Mouse (Mus musculus) heart, embryonic 15.5 days (tissue): ENCODE data around the gene Spata13. TPM values are rescaled to one million over a fixed set of nuclear protein-coding genes. Genes with fewer than 3 reads are reported as not detected.
A peak's percentile ranks its signal among the peaks of the same experiment; 100 is the strongest.

Source experiments
- ATAC-seq: fragments of 200-750 bp; cut with Nextera tagmentation; replicated peaks from 2 replicates; pipeline ENCODE4 v1.8.0; 2017; ENCODE audit warnings: low read depth, moderate TSS enrichment; ENCODE audit not compliant: insufficient number of reproducible peaks, insufficient read depth, low FRiP score
- H3K27ac ChIP-seq: fragments of 300-500 bp; sonication (generic); 2 replicates; pipeline ENCODE4 v1.5.1; 2015; ENCODE audit warnings: mild to moderate bottlenecking, inconsistent platforms
- H3K27me3 ChIP-seq: fragments of 300-500 bp; sonication (generic); 2 replicates; pipeline ENCODE4 v1.6.1; 2015; ENCODE audit warnings: inconsistent platforms
- H3K36me3 ChIP-seq: fragments of 300-500 bp; sonication (generic); 2 replicates; pipeline ENCODE4 v1.6.1; 2015; ENCODE audit warnings: mild to moderate bottlenecking, inconsistent platforms
- H3K4me1 ChIP-seq: fragments of 300-500 bp; sonication (generic); replicated peaks from 2 replicates; pipeline ENCODE4 v1.6.1; 2015; ENCODE audit warnings: inconsistent platforms
- H3K4me2 ChIP-seq: fragments of 300-500 bp; sonication (generic); 2 replicates; pipeline ENCODE4 v1.6.1; 2015; ENCODE audit warnings: inconsistent platforms, mild to moderate bottlenecking, moderate library complexity
- H3K4me3 ChIP-seq: fragments of 300-500 bp; sonication (generic); 2 replicates; pipeline ENCODE4 v1.5.1; 2015; ENCODE audit warnings: mild to moderate bottlenecking, inconsistent platforms
- H3K9ac ChIP-seq: fragments of 300-500 bp; sonication (generic); 2 replicates; pipeline ENCODE4 v1.6.1; 2015; ENCODE audit warnings: mild to moderate bottlenecking, inconsistent platforms
- H3K9me3 ChIP-seq: fragments of 300-500 bp; sonication (generic); replicated peaks from 2 replicates; pipeline ENCODE4 v1.6.1; 2016; ENCODE audit warnings: inconsistent platforms
- WGBS: fragments of 180-500 bp; shearing (Covaris S2); methylation state at CpG from one replicate; pipeline ENCODE4 v1.1.7; 2015; ENCODE audit warnings: mixed read lengths; 5-methylcytosine and 5-hydroxymethylcytosine counted together
- polyA plus RNA-seq: library from polyadenylated mRNA; unstranded; fragments of >200 nt; fragmentation: Nextera tagmentation; extraction: Ambion mirVana; gene quantifications from 2 replicates; pipeline ENCODE4 v1.2.1, GENCODE M21; 2015

The Spata13 gene
- polyA plus RNA-seq, 1 experiment from 2014 or later = 14.9 TPM

- WGBS = 77% methylated on average over 10 of the region's 10 CpGs
- Histone ChIP-seq H3K9ac (no peak overlapping the region), H3K36me3 (no peaks in the 10 kb centered on the region), H3K27ac (no peak overlapping the region), H3K9me3 (no peaks in the 10 kb centered on the region), H3K4me3 (no peak overlapping the region), H3K4me2 (no peak overlapping the region), H3K4me1 (peaks cover 5% of the 10 kb centered on the region), H3K27me3 (no peaks in the 10 kb centered on the region)
- ATAC-seq = no peak
Measured at GRCm38 (mm10) chr14:60698980-60699379, 65.2 kb downstream of the Spata13 start.

- H3K36me3 ChIP-seq = no peaks in the 10 kb centered on the region
- 78% methylated on average over 10 of the region's 10 CpGs for WGBS
- no peak for ATAC-seq
Measured at GRCm38 (mm10) chr14:60702377-60703140, 68.8 kb downstream of the Spata13 start.

GRCm38 (mm10) chr14:60704510-60704909 is 70.7 kb downstream of the Spata13 start:
- ATAC-seq = 0 out of 2 replicates have a peak, but pooled peaks have one; percentile 7
- Histone ChIP-seq H3K4me1 (peaks cover 27% of the 10 kb centered on the region), H3K36me3 (no peaks in the 10 kb centered on the region), H3K4me2 (no peak overlapping the region), H3K27me3 (no peaks in the 10 kb centered on the region), H3K9me3 (no peaks in the 10 kb centered on the region), H3K27ac (peak overlapping the region; percentile 57), H3K4me3 (no peak overlapping the region), H3K9ac (no peak overlapping the region)
- 31% methylated on average over 6 of the region's 6 CpGs for WGBS

More at GRCm38 (mm10) chr14:60702377-60703140, 68.8 kb downstream of the Spata13 start:
- Histone ChIP-seq H3K4me2 (no peak overlapping the region), H3K27me3 (no peaks in the 10 kb centered on the region), H3K9ac (no peak overlapping the region), H3K4me1 (peaks cover 21% of the 10 kb centered on the region), H3K9me3 (no peaks in the 10 kb centered on the region), H3K4me3 (no peak overlapping the region), H3K27ac (no peak overlapping the region)

DNA sequence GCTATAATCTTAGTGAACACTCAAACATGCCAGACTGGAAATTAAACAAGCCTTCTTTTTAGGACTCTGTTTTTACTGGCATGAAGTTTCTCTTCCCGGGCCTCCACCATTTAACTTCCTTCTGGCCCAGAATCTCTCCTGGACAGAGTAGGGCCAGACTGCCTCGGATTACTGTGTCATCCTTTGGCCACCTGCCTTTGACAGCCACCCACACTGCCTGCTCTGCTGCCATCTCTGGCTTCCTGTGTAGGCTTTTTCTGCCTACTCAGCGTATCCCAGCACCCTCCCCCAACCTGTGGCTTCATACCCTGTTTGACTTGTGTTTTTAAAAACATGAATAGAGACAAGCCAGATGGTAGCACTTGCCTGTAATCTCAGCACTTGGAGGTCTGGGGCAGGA is 71.2 kb downstream of the Spata13 start:
- no peak overlapping the region for H3K4me2 ChIP-seq
- WGBS = 28% methylated on average over 3 of the region's 3 CpGs
- no peaks in the 10 kb centered on the region for H3K27me3 ChIP-seq
- no peaks in the 10 kb centered on the region for H3K36me3 ChIP-seq
- ATAC-seq = peak; percentile 60; the same call in 1 of the 2 replicates
- peak overlapping the region; percentile 57 for H3K27ac ChIP-seq
- H3K9ac ChIP-seq = no peak overlapping the region
- no peaks in the 10 kb centered on the region for H3K9me3 ChIP-seq
- no peak overlapping the region for H3K4me3 ChIP-seq
- peaks cover 27% of the 10 kb centered on the region for H3K4me1 ChIP-seq

- no peak for ATAC-seq
- H3K9ac ChIP-seq = no peak overlapping the region; the same call in 1 of the 2 replicates
- H3K36me3 ChIP-seq = no peaks in the 10 kb centered on the region
- no peaks in the 10 kb centered on the region for H3K27me3 ChIP-seq
- no peaks in the 10 kb centered on the region for H3K9me3 ChIP-seq
- peak overlapping the region; percentile 14; the same call in 1 of the 2 replicates for H3K4me3 ChIP-seq
- no peak overlapping the region for H3K27ac ChIP-seq
- 44% methylated on average over 11 of the region's 11 CpGs for WGBS
- no peak overlapping the region for H3K4me2 ChIP-seq
- peaks cover 21% of the 10 kb centered on the region for H3K4me1 ChIP-seq
Measured at GRCm38 (mm10) chr14:60709192-60709591, 75.4 kb downstream of the Spata13 start.

DNA sequence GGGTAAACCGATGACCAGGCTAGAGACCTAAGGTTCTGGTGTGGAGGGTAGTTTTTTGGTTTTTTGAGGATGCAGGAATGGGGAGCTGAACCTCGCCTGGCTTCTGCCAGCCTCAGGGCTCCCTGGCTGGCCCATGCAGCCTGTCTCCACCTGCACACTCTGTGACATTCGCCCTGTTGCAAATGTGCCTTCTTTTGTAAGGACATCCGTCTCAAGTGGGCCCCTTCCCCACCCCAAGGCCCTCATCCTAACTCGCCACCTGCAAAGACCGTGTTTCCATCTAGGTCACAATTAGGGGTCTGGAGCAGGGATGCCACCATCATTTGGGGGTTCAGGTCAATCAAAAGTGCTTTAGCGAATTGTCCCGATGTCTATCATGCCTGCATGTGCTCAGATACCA is 75.9 kb downstream of the Spata13 start:
- H3K4me2 ChIP-seq = no peak overlapping the region
- H3K9me3 ChIP-seq = no peaks in the 10 kb centered on the region
- H3K36me3 ChIP-seq = no peaks in the 10 kb centered on the region
- H3K27me3 ChIP-seq = no peaks in the 10 kb centered on the region
- no peak overlapping the region for H3K27ac ChIP-seq
- peak overlapping the region; percentile 14; the same call in 1 of the 2 replicates for H3K4me3 ChIP-seq
- 86% methylated on average over 8 of the region's 8 CpGs for WGBS
- no peak overlapping the region; the same call in 1 of the 2 replicates for H3K9ac ChIP-seq
- ATAC-seq = no peak
- peaks cover 15% of the 10 kb centered on the region for H3K4me1 ChIP-seq

DNA sequence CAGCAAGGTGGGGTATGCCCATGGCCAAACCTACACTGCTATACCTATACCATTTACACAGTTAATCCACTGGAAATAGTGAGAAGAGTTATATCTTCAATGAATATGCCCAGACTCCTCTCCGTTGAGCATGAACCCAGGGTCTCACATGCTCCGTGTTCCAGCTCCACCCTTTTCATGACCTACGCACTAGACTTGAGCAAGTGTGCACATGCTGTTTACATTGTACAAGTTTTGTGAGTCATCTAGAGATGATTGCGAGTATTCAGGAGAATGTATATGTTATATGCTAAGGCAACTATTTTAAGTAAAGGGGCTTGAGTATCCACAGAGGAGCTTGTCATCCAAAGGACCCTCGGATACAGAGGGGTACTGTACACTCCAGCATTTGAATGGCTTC is 77.4 kb downstream of the Spata13 start:
- H3K27ac ChIP-seq = no peak overlapping the region
- H3K4me3 ChIP-seq = no peak overlapping the region
- no peak overlapping the region for H3K4me2 ChIP-seq
- H3K27me3 ChIP-seq = no peaks in the 10 kb centered on the region
- peaks cover 6% of the 10 kb centered on the region for H3K4me1 ChIP-seq
- H3K36me3 ChIP-seq = no peaks in the 10 kb centered on the region
- H3K9ac ChIP-seq = no peak overlapping the region
- H3K9me3 ChIP-seq = no peaks in the 10 kb centered on the region
- 82% methylated on average over 5 of the region's 5 CpGs for WGBS
- ATAC-seq = no peak

DNA sequence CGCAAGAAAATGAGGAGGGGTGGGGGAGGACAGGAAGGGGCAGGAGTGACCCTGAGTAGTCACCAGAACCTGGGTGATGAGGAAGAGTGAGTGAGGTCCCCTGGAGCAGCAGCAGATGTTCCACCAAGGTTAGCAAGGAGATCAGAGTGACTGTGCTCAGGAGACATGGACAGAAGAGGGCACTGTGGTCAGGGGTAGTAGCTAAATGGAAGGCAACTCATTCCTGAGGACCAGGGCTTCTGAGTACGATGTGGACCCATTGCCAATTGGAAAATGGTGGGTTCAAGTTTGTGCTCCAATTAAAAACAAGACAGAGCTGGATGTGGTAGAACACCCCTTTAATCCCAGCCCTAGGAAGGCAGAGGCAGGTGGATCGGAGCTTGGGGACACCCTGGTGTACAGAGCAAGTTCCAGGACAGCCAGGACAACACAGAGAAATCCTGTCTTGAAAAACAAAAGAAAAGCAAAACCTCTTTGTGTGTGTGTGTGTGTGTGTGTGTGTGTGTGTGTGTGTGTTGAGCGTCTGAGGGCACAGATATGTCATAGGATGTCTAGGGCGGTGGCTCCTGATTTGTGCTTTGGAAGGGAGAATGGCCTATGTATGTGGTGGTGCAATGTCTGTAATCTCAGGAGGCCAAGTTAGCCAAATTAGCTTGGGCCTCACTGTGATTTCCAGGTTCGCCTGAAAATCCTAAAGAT is 77.9 kb downstream of the Spata13 start:
- H3K4me1 ChIP-seq = peaks cover 6% of the 10 kb centered on the region
- H3K27me3 ChIP-seq = no peaks in the 10 kb centered on the region
- no peak for ATAC-seq
- WGBS = 71% methylated on average over 6 of the region's 6 CpGs
- no peaks in the 10 kb centered on the region for H3K36me3 ChIP-seq
- no peak overlapping the region for H3K4me2 ChIP-seq
- H3K27ac ChIP-seq = no peak overlapping the region
- no peak overlapping the region for H3K9ac ChIP-seq
- no peaks in the 10 kb centered on the region for H3K9me3 ChIP-seq
- H3K4me3 ChIP-seq = no peak overlapping the region

DNA sequence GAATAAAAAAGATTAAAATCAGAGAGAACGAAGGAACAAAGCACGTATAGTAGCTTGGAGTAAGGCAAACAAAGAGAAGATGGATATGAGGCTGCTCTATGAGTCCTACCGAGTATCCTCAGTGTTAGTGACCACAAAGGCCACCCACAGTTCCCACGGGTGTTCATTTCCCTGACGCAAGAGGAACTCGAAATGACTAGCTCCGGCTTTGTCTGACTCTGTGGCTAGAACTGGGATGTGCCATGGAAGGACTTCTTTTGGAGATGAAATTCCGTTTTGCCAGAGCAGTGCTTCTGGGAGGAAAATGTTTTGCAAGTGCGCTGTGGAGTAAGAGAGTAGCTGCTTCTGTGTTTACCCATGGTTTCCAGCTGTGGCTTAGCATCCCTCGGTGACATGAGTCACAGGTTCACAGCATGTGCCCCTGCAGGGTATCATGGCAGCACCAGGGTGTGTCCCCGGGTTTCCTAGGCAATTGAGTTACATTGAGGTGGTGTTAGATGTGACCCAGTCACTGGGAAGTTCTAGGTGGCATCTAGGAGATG is 78.6 kb downstream of the Spata13 start:
- no peak overlapping the region for H3K4me2 ChIP-seq
- ATAC-seq = no peak
- no peaks in the 10 kb centered on the region for H3K36me3 ChIP-seq
- H3K4me3 ChIP-seq = no peak overlapping the region
- peaks cover 6% of the 10 kb centered on the region for H3K4me1 ChIP-seq
- no peaks in the 10 kb centered on the region for H3K27me3 ChIP-seq
- no peaks in the 10 kb centered on the region for H3K9me3 ChIP-seq
- H3K9ac ChIP-seq = no peak overlapping the region
- 82% methylated on average over 11 of the region's 11 CpGs for WGBS
- no peak overlapping the region for H3K27ac ChIP-seq

- Histone ChIP-seq H3K27ac (no peak overlapping the region), H3K36me3 (no peaks in the 10 kb centered on the region), H3K4me3 (no peak overlapping the region), H3K9ac (no peak overlapping the region), H3K27me3 (no peaks in the 10 kb centered on the region), H3K9me3 (no peaks in the 10 kb centered on the region), H3K4me1 (no peaks in the 10 kb centered on the region), H3K4me2 (no peak overlapping the region)
- WGBS = 72% methylated on average over 5 of the region's 5 CpGs
- ATAC-seq = no peak
Measured at GRCm38 (mm10) chr14:60715686-60716085, 81.9 kb downstream of the Spata13 start.

- Histone ChIP-seq H3K36me3 (no peaks in the 10 kb centered on the region), H3K4me1 (peaks cover 5% of the 10 kb centered on the region), H3K4me3 (no peak overlapping the region), H3K9ac (no peak overlapping the region), H3K9me3 (no peaks in the 10 kb centered on the region), H3K4me2 (no peak overlapping the region), H3K27ac (no peak overlapping the region), H3K27me3 (no peaks in the 10 kb centered on the region)
- WGBS = 56% methylated on average over 8 of the region's 8 CpGs
- no peak for ATAC-seq
Measured at GRCm38 (mm10) chr14:60721304-60721703, 87.5 kb downstream of the Spata13 start.
